Mouse (Mus musculus): ENCODE results near the gene Cd59b.
A peak's percentile ranks its signal among the peaks of the same experiment; 100 is the strongest.

Gene Cd59b

GRCm38 (mm10) chr2:104069704-104070185 lies at the start of gene Cd59b:
Gene Cd59b (plus strand): TSS chr2:104069849.
- peak; percentile 31 for DNase-seq (ENCODE audit: low read depth)

DNA sequence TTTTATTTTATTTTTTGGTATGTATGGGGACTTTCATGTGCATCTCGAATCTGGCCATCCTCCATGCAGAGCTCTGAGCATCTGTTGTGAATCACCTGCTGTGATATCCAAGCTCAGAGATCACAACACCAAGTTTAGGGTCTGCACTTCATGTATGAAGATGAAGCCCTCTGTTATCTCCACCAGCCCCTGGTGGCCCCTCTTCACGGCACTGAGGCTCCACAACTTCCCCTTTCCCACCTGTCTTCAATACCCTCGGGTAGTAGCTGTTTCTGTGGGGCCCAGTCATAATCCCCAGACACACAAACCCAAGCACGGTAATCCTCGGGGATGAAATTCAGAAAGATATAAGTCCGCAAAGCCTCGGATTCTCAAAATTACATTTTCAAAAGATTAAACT lies 46.6 kb upstream of the Cd59b start:
- no peak for DNase-seq (ENCODE audit: low read depth)

GRCm38 (mm10) chr2:104024656-104025055 lies 45.0 kb upstream of the Cd59b start:
- no peak for DNase-seq (ENCODE audit: low read depth)

- no peak for DNase-seq (ENCODE audit: low read depth)
Observed at GRCm38 (mm10) chr2:104027458-104028138, 42.1 kb upstream of the Cd59b start, which contains the start of gene Fbxo3. Gene Fbxo3 (plus strand): TSS chr2:104027721.

GRCm38 (mm10) chr2:104028139-104028723 lies 41.4 kb upstream of the Cd59b start, which contains the start of gene 4931422A03Rik:
Gene 4931422A03Rik (minus strand): TSS chr2:104028361.
- no peak for DNase-seq (ENCODE audit: low read depth)

GRCm38 (mm10) chr2:104029074-104029473 lies 40.6 kb upstream of the Cd59b start:
- DNase-seq (ENCODE audit: low read depth) = no peak

GRCm38 (mm10) chr2:104030381-104030780 lies 39.3 kb upstream of the Cd59b start:
- no peak for DNase-seq (ENCODE audit: low read depth)

DNA sequence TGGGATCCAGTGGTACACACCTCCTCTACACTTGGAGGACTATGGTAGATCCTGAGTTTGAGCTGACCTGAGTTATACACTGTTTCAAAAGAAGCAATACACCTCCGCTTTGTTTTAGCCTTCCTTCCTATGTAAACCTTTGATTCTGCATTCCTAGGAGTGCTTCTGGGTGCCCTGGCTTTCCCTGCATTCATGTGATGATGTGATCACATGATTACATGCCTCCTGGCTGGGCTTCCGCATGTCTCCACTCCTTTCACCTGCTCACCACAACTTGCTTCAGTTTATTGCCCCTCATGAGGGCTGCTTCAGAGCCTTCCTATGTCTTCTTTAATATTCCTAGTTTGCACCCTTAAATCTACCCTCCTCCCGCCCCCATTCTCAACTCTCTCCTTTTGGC lies 37.6 kb upstream of the Cd59b start:
- no peak for DNase-seq (ENCODE audit: low read depth)

DNA sequence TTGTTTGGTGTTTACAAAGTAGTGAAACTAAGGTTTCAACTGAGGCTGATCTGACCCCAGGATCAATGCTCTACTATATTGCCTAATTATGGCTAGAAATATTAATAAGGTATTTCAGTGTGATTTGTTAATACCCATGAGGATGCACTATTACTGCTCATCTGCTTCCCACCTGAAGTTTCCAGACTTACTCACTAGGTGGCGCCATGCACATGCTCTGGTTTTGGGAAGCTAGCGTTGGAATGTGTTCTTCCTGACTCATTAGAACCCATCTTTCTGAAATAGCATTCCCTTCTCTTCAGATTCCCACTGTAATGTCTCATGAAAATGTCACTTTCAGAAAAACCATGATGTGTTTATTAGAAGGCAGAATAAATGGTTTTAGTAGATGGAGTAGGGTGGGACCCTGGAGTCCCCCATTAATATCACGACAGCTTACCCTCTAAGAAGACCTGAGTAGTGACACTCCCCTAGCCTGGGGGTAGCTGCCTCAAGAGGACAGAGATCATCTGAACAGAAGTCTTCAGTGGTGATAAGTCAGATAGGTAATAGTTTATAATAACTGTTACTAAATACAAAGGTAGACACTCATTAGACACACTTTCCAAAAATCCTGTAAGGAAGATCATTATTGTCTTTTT lies 34.7 kb upstream of the Cd59b start:
- no peak for DNase-seq (ENCODE audit: low read depth)

DNA sequence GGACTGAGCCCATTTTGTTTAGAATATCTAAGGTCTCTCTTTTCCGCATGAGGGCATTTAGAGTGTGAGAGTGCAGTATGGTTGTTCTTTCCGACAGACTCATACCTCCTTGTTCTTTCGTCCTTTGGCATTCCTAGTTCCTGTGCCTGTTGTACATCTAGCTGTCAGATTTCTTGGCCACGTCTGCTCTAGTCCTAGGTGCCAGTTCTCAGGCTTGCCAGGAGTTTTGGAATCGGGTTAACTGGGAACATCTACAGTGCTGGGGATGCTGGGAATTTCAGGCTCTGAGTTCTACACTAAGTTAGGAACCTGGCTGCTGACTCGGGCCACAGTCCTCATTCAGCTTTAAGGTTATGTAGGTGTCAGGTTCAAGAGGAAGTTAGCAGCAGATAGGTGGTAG lies 34.1 kb upstream of the Cd59b start:
- DNase-seq (ENCODE audit: low read depth) = no peak

- no peak for DNase-seq (ENCODE audit: low read depth)
Observed at GRCm38 (mm10) chr2:104036316-104036715, 33.3 kb upstream of the Cd59b start.

DNA sequence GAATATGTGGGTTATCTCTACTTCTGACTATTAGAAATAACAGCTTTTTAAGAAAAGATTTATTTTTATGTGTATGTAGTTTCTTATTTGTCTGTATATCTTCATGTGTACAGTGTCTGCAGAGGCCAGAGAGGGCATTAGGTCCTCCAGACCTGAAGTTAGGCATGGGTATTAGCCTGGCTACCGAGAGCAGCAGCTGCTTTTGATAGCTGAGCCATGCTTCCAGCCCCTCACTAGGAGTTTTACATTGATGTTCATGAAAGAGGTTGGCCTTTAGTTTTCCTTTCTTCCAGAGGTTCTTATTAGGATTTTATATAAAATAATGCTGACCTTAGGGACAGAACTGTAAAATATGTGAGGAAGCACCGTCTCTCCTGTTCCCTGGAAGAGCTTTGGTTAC lies 31.4 kb upstream of the Cd59b start:
- DNase-seq (ENCODE audit: low read depth) = no peak

DNA sequence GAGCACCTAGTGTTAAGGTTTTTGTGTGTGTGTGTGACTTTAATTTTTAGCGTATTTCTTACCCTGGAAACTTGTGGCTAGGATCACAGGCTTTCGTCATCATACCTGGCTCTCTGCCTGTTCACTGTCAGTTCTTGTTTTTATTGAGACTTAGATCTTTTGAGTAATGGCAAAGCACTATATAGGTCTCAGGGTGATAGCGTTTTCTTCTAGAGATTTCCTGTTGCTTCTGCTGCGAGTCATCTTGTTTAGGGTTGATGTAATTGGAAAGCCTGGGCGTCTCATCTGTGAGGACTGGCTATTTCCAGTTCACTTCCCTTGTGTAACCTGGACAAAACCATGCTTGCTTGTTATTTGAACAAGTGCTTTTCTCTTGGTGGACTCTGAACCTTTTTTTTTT lies 28.0 kb upstream of the Cd59b start:
- peak; percentile 44 for DNase-seq (ENCODE audit: low read depth)

GRCm38 (mm10) chr2:104042766-104043165 lies 26.9 kb upstream of the Cd59b start:
- no peak for DNase-seq (ENCODE audit: low read depth)

DNA sequence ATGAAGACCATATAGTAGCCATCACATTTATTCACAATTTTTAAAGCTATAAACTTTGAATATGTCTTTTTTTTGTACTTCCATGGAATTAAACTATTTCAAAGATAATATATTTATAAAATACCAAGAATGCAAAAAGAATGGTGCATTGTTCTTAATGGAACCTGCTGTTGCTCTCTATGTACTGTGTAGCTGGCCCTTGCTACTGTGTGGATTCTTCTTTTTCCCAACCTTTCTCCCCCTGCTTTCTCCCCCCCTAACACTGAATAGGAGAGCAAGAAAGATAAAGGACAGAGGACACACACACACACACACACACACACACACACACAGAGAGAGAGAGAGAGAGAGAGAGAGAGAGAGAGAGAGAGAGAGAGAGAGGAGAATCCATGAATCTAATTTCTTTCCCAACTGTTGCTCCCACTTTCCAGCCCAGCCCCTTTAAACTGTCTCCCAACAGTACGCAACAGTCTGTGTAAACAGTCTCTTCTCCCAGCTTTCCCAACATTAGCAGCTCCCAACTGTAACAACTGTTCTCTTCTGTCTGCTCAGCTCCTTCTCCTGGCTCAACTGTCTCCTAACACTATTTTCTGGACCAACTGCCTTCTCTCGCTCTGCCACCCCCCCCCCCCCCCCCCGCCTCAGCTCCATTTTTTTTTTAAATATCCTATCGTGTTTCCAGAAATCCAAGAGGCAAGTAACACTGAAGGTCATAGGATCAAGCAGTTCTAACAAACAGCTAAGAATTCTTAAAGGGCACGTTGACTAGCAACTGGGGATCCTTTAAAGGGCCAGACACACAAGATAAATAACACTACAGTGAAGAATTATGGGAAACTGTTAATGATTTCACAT lies 25.8 kb upstream of the Cd59b start:
- no peak for DNase-seq (ENCODE audit: low read depth)

GRCm38 (mm10) chr2:104044479-104045080 lies 25.1 kb upstream of the Cd59b start:
- no peak for DNase-seq (ENCODE audit: low read depth)

GRCm38 (mm10) chr2:104058381-104058780 lies 11.3 kb upstream of the Cd59b start:
- DNase-seq (ENCODE audit: low read depth) = no peak

DNA sequence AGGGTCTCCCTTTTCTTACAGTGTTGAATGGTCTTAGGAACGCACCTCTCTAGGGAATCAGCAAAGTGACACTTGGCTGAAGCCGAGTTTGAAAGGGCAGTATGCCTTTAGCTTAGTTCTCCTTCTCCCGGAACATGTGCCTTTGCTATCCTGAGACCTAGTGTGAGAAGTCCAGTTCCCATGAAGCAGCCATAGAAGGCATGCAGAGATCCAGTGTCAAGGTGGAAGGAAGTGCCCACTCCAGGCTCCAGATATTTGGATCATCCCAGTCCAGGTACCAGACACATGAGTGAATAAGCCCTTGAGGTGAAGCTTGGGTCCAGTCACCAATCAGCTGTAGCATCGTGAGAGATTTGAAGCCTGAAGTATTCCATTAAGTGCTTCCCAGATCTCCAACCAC lies 10.7 kb upstream of the Cd59b start:
- no peak for DNase-seq (ENCODE audit: low read depth)

DNA sequence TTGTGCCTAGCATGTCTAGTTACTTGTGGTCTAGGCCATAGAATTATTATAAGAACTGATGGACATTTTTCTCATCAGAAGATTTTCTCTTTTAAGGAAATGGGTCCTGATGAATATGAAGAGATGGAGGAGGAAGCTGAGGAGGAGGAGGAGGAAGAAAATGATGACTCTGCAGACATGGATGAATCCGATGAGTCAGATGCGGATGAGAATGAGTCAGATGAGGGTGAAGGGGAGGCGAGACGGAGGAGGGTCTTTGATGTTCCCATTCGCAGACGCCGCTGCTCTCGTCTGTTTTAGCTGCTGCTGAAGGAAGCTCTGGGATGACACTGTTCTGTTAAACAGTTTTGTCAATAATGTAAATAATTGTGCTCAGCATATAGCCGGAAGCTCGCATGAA lies 9.9 kb upstream of the Cd59b start:
- no peak for DNase-seq (ENCODE audit: low read depth)

DNA sequence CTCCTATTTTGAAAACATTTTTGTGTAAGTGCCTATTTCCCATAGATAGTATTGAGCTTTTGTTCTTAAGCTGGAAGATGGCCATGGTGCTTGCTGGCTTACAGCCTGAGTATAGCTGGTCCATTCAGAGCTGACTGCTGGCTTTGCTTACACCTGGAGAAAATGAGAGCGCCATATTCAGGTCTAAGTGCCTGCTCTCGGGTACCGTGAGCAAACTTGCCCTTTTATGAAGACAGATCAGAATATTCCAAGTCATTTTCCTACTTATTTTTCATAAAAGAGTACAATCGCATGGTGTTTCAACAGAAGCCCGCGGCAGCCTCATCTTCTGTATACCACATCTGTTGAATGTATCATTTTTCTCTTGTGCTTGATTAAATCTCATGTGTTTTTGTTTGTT lies 8.7 kb upstream of the Cd59b start:
- no peak for DNase-seq (ENCODE audit: low read depth)

DNA sequence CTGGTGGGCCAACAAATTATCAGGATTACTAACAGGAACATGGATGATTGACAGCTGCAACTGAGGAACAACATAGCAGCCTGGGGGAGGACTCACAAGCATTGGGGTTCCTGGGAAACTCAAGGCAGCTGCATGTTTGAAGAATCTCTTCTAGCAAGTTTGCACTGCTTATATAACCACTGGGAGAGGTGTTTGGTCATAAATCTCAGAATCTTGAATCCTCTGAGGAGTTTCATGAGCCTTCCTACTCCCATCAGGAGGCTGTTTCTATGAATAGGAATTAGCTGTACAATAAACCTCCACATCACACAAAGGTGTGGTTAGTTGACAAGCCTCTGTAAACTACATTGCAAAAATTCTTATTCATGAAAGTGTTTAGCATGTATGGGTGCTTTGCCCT lies 7.0 kb upstream of the Cd59b start:
- DNase-seq (ENCODE audit: low read depth) = no peak

- DNase-seq (ENCODE audit: low read depth) = no peak
Observed at GRCm38 (mm10) chr2:104064152-104064551, 5.5 kb upstream of the Cd59b start.

Measured in fibroblast of lung, adult 2 months (primary cell).